Mouse (Mus musculus): ENCODE measurements at regions not wholly inside any gene's neighbourhood (a gene's known extent, or its start where the extent isn't known, plus 50 kb on each side); places are given as distances from the start of the nearest gene placed in this dataset.

- WGBS = 1% methylated on average over 44 of the region's 44 CpGs
- no peaks in the 10 kb centered on the region for H3K9me3 ChIP-seq (ENCODE audit: control insufficient read depth, low read length)
- no peak for DNase-seq (ENCODE audit: low spot score)
- peak overlapping the region; percentile 84 for H3K4me2 ChIP-seq (replicated peaks)
- peak overlapping the region; percentile 55 for H3K9ac ChIP-seq
- peaks cover 93% of the 10 kb centered on the region for H3K27me3 ChIP-seq (ENCODE audit: control insufficient read depth, insufficient read depth, low read length)
- ATAC-seq (ENCODE audit: low FRiP score) = peak; percentile 46; the same call in 1 of the 2 replicates
- peak overlapping the region; percentile 36 for H3K4me3 ChIP-seq (replicated peaks; ENCODE audit: low read length)
- no peaks in the 10 kb centered on the region for H3K36me3 ChIP-seq (replicated peaks; ENCODE audit: control insufficient read depth, insufficient read depth)
- no peak overlapping the region for H3K27ac ChIP-seq
- peaks cover 7% of the 10 kb centered on the region for H3K4me1 ChIP-seq (replicated peaks; ENCODE audit: control insufficient read depth, insufficient read depth, low read length)
Observed at GRCm38 (mm10) chr17:85800357-85801078, 112.4 kb upstream of the Six2 start.

GRCm38 (mm10) chr17:85799865-85800356 is 111.8 kb upstream of the Six2 start:
- H3K4me3 ChIP-seq (replicated peaks; ENCODE audit: low read length) = peak overlapping the region; percentile 36
- whole genome bisulfite sequencing = under 1% methylated on average over 34 of the region's 34 CpGs
- peak overlapping the region; percentile 84 for H3K4me2 ChIP-seq (replicated peaks)
- peaks cover 7% of the 10 kb centered on the region for H3K4me1 ChIP-seq (replicated peaks; ENCODE audit: control insufficient read depth, insufficient read depth, low read length)
- no peaks in the 10 kb centered on the region for H3K36me3 ChIP-seq (replicated peaks; ENCODE audit: control insufficient read depth, insufficient read depth)
- ATAC-seq (ENCODE audit: low FRiP score) = peak; percentile 34; the same call in 1 of the 2 replicates
- peaks cover 91% of the 10 kb centered on the region for H3K27me3 ChIP-seq (ENCODE audit: control insufficient read depth, insufficient read depth, low read length)
- H3K9ac ChIP-seq = peak overlapping the region; percentile 55
- no peak overlapping the region for H3K27ac ChIP-seq
- DNase-seq (ENCODE audit: low spot score) = no peak
- H3K9me3 ChIP-seq (ENCODE audit: control insufficient read depth, low read length) = no peaks in the 10 kb centered on the region

- peak overlapping the region; percentile 84 for H3K4me2 ChIP-seq (replicated peaks)
- ATAC-seq (ENCODE audit: low FRiP score) (no peak), DNase-seq (ENCODE audit: low spot score) (peak; percentile 46)
- H3K9me3 ChIP-seq (ENCODE audit: control insufficient read depth, low read length) = no peaks in the 10 kb centered on the region
- peaks cover 89% of the 10 kb centered on the region for H3K27me3 ChIP-seq (ENCODE audit: control insufficient read depth, insufficient read depth, low read length)
- under 1% methylated on average over 22 of the region's 22 CpGs for WGBS
- peak overlapping the region; percentile 36 for H3K4me3 ChIP-seq (replicated peaks; ENCODE audit: low read length)
- H3K36me3 ChIP-seq (replicated peaks; ENCODE audit: control insufficient read depth, insufficient read depth) = no peaks in the 10 kb centered on the region
- peaks cover 7% of the 10 kb centered on the region for H3K4me1 ChIP-seq (replicated peaks; ENCODE audit: control insufficient read depth, insufficient read depth, low read length)
- H3K27ac ChIP-seq = no peak overlapping the region
- peak overlapping the region; percentile 55 for H3K9ac ChIP-seq
Observed at GRCm38 (mm10) chr17:85799081-85799864, 111.2 kb upstream of the Six2 start.

GRCm38 (mm10) chr17:85797755-85798154 is 109.7 kb upstream of the Six2 start:
- 78% methylated on average over 5 of the region's 5 CpGs for WGBS
- peaks cover 74% of the 10 kb centered on the region for H3K27me3 ChIP-seq (ENCODE audit: control insufficient read depth, insufficient read depth, low read length)
- no peak for DNase-seq (ENCODE audit: low spot score)

GRCm38 (mm10) chr17:85795820-85796219 is 107.7 kb upstream of the Six2 start:
- 68% methylated on average over 5 of the region's 5 CpGs for WGBS
- DNase-seq (ENCODE audit: low spot score) (no peak), ATAC-seq (ENCODE audit: low FRiP score) (no peak)
- Histone ChIP-seq H3K4me2 (replicated peaks) (no peak overlapping the region), H3K27me3 (ENCODE audit: control insufficient read depth, insufficient read depth, low read length) (peaks cover 55% of the 10 kb centered on the region), H3K9me3 (ENCODE audit: control insufficient read depth, low read length) (no peaks in the 10 kb centered on the region), H3K4me3 (replicated peaks; ENCODE audit: low read length) (no peak overlapping the region), H3K36me3 (replicated peaks; ENCODE audit: control insufficient read depth, insufficient read depth) (no peaks in the 10 kb centered on the region), H3K9ac (no peak overlapping the region), H3K4me1 (replicated peaks; ENCODE audit: control insufficient read depth, insufficient read depth, low read length) (peaks cover 6% of the 10 kb centered on the region), H3K27ac (no peak overlapping the region)

More at GRCm38 (mm10) chr17:85797755-85798154, 109.7 kb upstream of the Six2 start:
- Histone ChIP-seq H3K27ac (no peak overlapping the region), H3K4me2 (replicated peaks) (no peak overlapping the region), H3K4me3 (replicated peaks; ENCODE audit: low read length) (no peak overlapping the region), H3K36me3 (replicated peaks; ENCODE audit: control insufficient read depth, insufficient read depth) (no peaks in the 10 kb centered on the region), H3K9ac (no peak overlapping the region), H3K9me3 (ENCODE audit: control insufficient read depth, low read length) (no peaks in the 10 kb centered on the region), H3K4me1 (replicated peaks; ENCODE audit: control insufficient read depth, insufficient read depth, low read length) (peaks cover 7% of the 10 kb centered on the region)
- no peak for ATAC-seq (ENCODE audit: low FRiP score)

- H3K4me2 ChIP-seq (replicated peaks) = no peak overlapping the region
- no peaks in the 10 kb centered on the region for H3K9me3 ChIP-seq (ENCODE audit: control insufficient read depth, low read length)
- no peak overlapping the region for H3K27ac ChIP-seq
- H3K4me1 ChIP-seq (replicated peaks; ENCODE audit: control insufficient read depth, insufficient read depth, low read length) = no peaks in the 10 kb centered on the region
- WGBS = 49% methylated on average over 13 of the region's 13 CpGs
- ATAC-seq (ENCODE audit: low FRiP score) (no peak), DNase-seq (ENCODE audit: low spot score) (no peak)
- H3K9ac ChIP-seq = no peak overlapping the region
- no peaks in the 10 kb centered on the region for H3K36me3 ChIP-seq (replicated peaks; ENCODE audit: control insufficient read depth, insufficient read depth)
- no peak overlapping the region for H3K4me3 ChIP-seq (replicated peaks; ENCODE audit: low read length)
- H3K27me3 ChIP-seq (ENCODE audit: control insufficient read depth, insufficient read depth, low read length) = no peaks in the 10 kb centered on the region; the same call in 1 of the 2 replicates
Observed at GRCm38 (mm10) chr17:85785625-85786294, 97.7 kb upstream of the Six2 start.

GRCm38 (mm10) chr17:85780477-85780876 is 92.4 kb upstream of the Six2 start:
- Histone ChIP-seq H3K36me3 (replicated peaks; ENCODE audit: control insufficient read depth, insufficient read depth) (no peaks in the 10 kb centered on the region), H3K4me3 (replicated peaks; ENCODE audit: low read length) (no peak overlapping the region), H3K9ac (no peak overlapping the region), H3K9me3 (ENCODE audit: control insufficient read depth, low read length) (no peaks in the 10 kb centered on the region), H3K4me1 (replicated peaks; ENCODE audit: control insufficient read depth, insufficient read depth, low read length) (no peaks in the 10 kb centered on the region), H3K27me3 (ENCODE audit: control insufficient read depth, insufficient read depth, low read length) (peaks cover 5% of the 10 kb centered on the region; the same call in 1 of the 2 replicates), H3K27ac (no peak overlapping the region), H3K4me2 (replicated peaks) (no peak overlapping the region)
- ATAC-seq (ENCODE audit: low FRiP score) = no peak
- WGBS = 94% methylated on average over 10 of the region's 10 CpGs
- DNase-seq (ENCODE audit: low spot score) = no peak

- Histone ChIP-seq H3K4me3 (replicated peaks; ENCODE audit: low read length) (no peak overlapping the region), H3K9me3 (ENCODE audit: control insufficient read depth, low read length) (no peaks in the 10 kb centered on the region), H3K27ac (no peak overlapping the region), H3K9ac (no peak overlapping the region), H3K36me3 (replicated peaks; ENCODE audit: control insufficient read depth, insufficient read depth) (no peaks in the 10 kb centered on the region), H3K4me1 (replicated peaks; ENCODE audit: control insufficient read depth, insufficient read depth, low read length) (no peaks in the 10 kb centered on the region), H3K4me2 (replicated peaks) (no peak overlapping the region), H3K27me3 (ENCODE audit: control insufficient read depth, insufficient read depth, low read length) (peaks cover 5% of the 10 kb centered on the region; the same call in 1 of the 2 replicates)
- DNase-seq (ENCODE audit: low spot score) = peak; percentile 37
- peak; percentile 86 for ATAC-seq (ENCODE audit: low FRiP score)
- WGBS = 43% methylated on average over 3 of the region's 3 CpGs
Observed at GRCm38 (mm10) chr17:85776876-85777275, 88.8 kb upstream of the Six2 start.

- Histone ChIP-seq H3K27ac (no peak overlapping the region), H3K27me3 (ENCODE audit: control insufficient read depth, insufficient read depth, low read length) (no peaks in the 10 kb centered on the region), H3K4me3 (replicated peaks; ENCODE audit: low read length) (no peak overlapping the region), H3K4me2 (replicated peaks) (no peak overlapping the region), H3K36me3 (replicated peaks; ENCODE audit: control insufficient read depth, insufficient read depth) (no peaks in the 10 kb centered on the region), H3K9ac (no peak overlapping the region), H3K9me3 (ENCODE audit: control insufficient read depth, low read length) (no peaks in the 10 kb centered on the region), H3K4me1 (replicated peaks; ENCODE audit: control insufficient read depth, insufficient read depth, low read length) (no peaks in the 10 kb centered on the region)
- DNase-seq (ENCODE audit: low spot score) (no peak), ATAC-seq (ENCODE audit: low FRiP score) (no peak)
- WGBS = 92% methylated on average over 10 of the region's 10 CpGs
Observed at GRCm38 (mm10) chr17:85768341-85768740, 80.3 kb upstream of the Six2 start.
